Mouse (Mus musculus) liver, adult 2 months (tissue): ENCODE results near the gene Gpr35. TPM values are rescaled to one million over a fixed set of nuclear protein-coding genes. Genes with fewer than 3 reads are reported as not detected.
"Not testable (repeated sequence)": the region's sequence is repeated elsewhere in the genome, so short reads cannot be mapped to it uniquely, and the experiment has no call there.

ENCODE experiments used
- DNase-seq: peaks from one replicate; pipeline ENCODE4 v3.0.0-alpha.2; 2011; ENCODE audit warnings: low read depth, low spot score; ENCODE audit errors: extremely low read depth
- H3K27ac ChIP-seq: fragments of 200-500 bp; replicated peaks from 2 replicates; pipeline ENCODE4 v1.5.1; 2012; ENCODE audit warnings: low read depth, mild to moderate bottlenecking, control low read depth, inconsistent platforms, low read length; ENCODE audit not compliant: insufficient read depth
- H3K27me3 ChIP-seq: fragments of 200-500 bp; 2 replicates; pipeline ENCODE4 v1.6.1; 2012; ENCODE audit warnings: mild to moderate bottlenecking, moderate library complexity, low read length, inconsistent platforms; ENCODE audit not compliant: control insufficient read depth, insufficient read depth
- H3K36me3 ChIP-seq: fragments of 200-500 bp; 2 replicates; pipeline ENCODE4 v1.6.1; 2012; ENCODE audit warnings: low read length, inconsistent platforms; ENCODE audit not compliant: control insufficient read depth, insufficient read depth
- H3K4me1 ChIP-seq: fragments of 200-500 bp; 2 replicates; pipeline ENCODE4 v1.6.1; 2011; ENCODE audit warnings: low read length; ENCODE audit not compliant: control insufficient read depth, insufficient read depth
- H3K4me3 ChIP-seq: fragments of 200-500 bp; 2 replicates; pipeline ENCODE4 v1.5.1; 2011; ENCODE audit warnings: low read depth, mild to moderate bottlenecking, control low read depth, low read length, moderate library complexity; ENCODE audit not compliant: insufficient read depth
- H3K79me2 ChIP-seq: fragments of 200-500 bp; 2 replicates; pipeline ENCODE4 v1.6.1; 2012; ENCODE audit warnings: inconsistent platforms, mild to moderate bottlenecking, low read length, moderate library complexity; ENCODE audit not compliant: control insufficient read depth, insufficient read depth
- H3K9ac ChIP-seq: fragments of 200-500 bp; 2 replicates; pipeline ENCODE4 v1.6.1; 2012; ENCODE audit warnings: low read depth, mild to moderate bottlenecking, control low read depth, inconsistent platforms, low read length
- CTCF ChIP-seq: fragments of 200-500 bp; IDR thresholded peaks from 2 replicates; pipeline ENCODE4 v1.5.1; 2011; ENCODE audit warnings: low read depth, low read length, control low read depth
- POLR2A ChIP-seq: fragments of 200-500 bp; IDR thresholded peaks from 2 replicates; pipeline ENCODE4 v1.6.1; 2011; ENCODE audit warnings: low read length, control low read depth; ENCODE audit not compliant: insufficient read depth; ENCODE audit errors: extremely low read depth
- WGBS: fragments of 180-500 bp; shearing (Covaris S2); methylation state at CpG from one replicate; pipeline ENCODE4 v1.1.7; 2018; 5-methylcytosine and 5-hydroxymethylcytosine counted together
- polyA plus RNA-seq: library from polyadenylated mRNA; depleted of rRNA; stranded (reverse); fragments of >200 nt; gene quantifications from 2 replicates; pipeline ENCODE4 v1.2.3, GENCODE M21; 2012
- total RNA-seq: library from RNA; depleted of rRNA; stranded (reverse); fragments of >200 nt; gene quantifications from 2 replicates; pipeline ENCODE4 v1.2.3, GENCODE M21; 2014

Gene Gpr35
- total and polyA plus RNA-seq, 2 experiments: 0.18 to 0.53 TPM

DNA sequence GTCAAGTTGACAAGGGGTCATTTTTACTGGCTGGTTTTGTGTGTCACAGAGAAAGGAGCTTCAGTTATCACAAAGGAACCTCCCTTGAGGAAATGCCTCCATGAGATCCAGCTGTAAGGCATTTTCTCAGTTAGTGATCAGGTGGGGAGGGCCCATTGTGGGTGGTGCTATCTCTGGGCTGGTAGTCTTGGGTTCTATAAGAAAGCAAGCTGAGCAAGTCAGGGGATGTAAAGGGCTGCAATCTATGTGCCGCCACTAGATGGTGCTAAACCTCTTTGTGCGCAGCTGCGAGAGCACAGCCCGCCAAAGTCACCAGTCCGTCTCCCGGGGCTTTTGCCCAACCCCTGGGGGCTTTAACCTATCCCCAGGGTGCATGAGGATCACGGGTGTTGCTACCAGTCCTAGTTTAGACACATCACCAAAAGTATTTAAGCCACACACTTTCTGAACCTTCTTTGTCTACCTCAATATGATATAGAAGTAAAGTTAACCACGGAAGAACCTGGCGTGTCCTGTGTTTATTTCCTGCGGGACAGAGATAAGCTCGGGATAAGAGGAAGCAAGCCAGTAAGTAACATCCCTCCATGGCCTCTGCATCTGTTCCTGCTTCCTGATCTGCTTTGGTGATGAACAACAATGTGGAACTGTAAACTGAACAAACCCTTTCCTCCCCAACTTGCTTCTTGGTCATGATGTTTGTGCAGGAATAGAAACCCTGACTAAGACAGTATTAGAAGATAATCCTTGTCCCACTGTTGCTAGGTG is 6.1 kb downstream of the Gpr35 start:
- H3K27ac ChIP-seq, H3K4me3 ChIP-seq, H3K27me3 ChIP-seq, H3K79me2 ChIP-seq, DNase-seq, H3K4me1 ChIP-seq, H3K36me3 ChIP-seq, H3K9ac ChIP-seq: not testable (repeated sequence)
- WGBS: 6% methylated on average over 11 of the region's 11 CpGs
- peak; percentile 48 for TF ChIP-seq CTCF

GRCm38 (mm10) chr1:92958999-92959398 is 8.3 kb downstream of the Gpr35 start:
- no peaks in the 10 kb centered on the region for H3K36me3 ChIP-seq
- H3K27me3 ChIP-seq: no peaks in the 10 kb centered on the region
- DNase-seq: no peak
- no peak overlapping the region for H3K4me3 ChIP-seq
- TF ChIP-seq POLR2A (no peak), CTCF (no peak)
- WGBS: 87% methylated on average over 1 of the region's 1 CpGs
- H3K9ac ChIP-seq: no peak overlapping the region
- H3K4me1 ChIP-seq: no peaks in the 10 kb centered on the region
- H3K27ac ChIP-seq: no peak overlapping the region
- H3K79me2 ChIP-seq: no peaks in the 10 kb centered on the region

DNA sequence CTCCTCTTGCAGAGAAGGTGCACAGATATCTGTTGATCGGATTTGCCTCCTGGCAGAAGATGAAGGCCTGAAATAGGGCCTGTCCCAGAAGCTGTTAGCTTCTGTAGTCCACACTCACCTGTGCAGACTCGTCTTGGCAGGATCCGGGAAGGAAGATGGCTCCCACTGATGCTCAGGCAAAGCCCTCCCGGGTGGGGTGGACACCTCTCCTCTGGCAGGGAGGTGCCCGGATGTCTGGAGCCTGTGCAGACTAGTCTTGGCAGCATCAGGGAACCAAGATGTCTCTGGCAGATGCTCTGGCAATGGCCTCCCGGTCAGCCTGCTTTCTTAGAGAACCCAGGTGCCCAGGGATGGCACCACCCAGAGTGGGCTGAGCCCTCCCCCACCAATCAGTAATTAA is 20.1 kb downstream of the Gpr35 start:
- not testable (repeated sequence) for H3K79me2 ChIP-seq, H3K9ac ChIP-seq, H3K4me3 ChIP-seq, H3K27ac ChIP-seq, H3K36me3 ChIP-seq, H3K27me3 ChIP-seq, DNase-seq, H3K4me1 ChIP-seq
- 91% methylated on average over 6 of the region's 6 CpGs for WGBS

DNA sequence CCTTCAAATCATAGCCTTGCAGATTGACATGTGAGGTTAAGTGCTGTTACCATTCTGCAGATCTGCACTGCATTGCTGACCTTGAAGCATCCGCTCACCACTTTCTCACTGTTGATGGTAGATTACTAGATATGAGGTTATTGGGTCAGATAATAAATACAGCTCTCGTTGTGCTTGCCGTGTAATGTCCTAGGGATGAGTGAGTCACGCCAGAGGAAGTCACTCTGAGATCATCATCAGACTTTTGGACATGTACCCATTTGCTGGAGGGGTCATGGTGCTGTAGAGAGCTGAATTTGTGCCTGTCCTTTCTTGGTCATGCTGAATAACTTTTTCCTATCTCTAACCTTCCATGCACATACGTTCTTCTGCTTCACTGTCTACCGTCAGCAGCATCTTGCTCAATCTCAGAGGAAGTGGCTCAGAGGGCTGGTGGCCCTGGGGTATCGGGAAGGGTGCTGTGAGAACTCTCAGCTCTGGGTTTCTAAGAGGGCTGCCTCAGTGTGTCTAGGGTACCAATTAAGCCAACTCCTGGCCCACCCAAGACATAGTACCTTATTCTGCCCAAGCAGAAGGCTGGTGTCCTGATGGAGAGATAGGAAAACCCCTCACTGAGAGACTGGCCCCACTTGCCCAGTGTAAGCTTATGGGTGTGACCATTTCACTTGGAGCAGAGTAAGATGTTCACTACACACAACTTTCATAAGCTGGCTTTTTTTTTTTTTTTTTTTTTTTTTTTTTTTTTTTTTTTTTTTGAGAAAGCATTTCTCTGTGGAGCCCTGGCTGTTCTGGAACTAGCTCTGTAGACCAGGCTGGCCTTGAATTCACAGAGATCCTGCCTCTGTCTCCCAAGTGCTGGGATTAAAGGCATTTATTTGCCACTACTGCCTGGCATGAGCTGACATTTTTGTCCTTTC is 21.5 kb downstream of the Gpr35 start:
- 79% methylated on average over 7 of the region's 7 CpGs for WGBS
- H3K27me3 ChIP-seq: no peaks in the 10 kb centered on the region
- no peak overlapping the region for H3K9ac ChIP-seq
- H3K4me1 ChIP-seq: no peaks in the 10 kb centered on the region
- TF ChIP-seq CTCF: no peak
- TF ChIP-seq POLR2A: no peak
- no peak overlapping the region for H3K27ac ChIP-seq
- DNase-seq: peak; percentile 14
- no peak overlapping the region for H3K4me3 ChIP-seq
- no peaks in the 10 kb centered on the region for H3K36me3 ChIP-seq
- no peaks in the 10 kb centered on the region for H3K79me2 ChIP-seq

DNA sequence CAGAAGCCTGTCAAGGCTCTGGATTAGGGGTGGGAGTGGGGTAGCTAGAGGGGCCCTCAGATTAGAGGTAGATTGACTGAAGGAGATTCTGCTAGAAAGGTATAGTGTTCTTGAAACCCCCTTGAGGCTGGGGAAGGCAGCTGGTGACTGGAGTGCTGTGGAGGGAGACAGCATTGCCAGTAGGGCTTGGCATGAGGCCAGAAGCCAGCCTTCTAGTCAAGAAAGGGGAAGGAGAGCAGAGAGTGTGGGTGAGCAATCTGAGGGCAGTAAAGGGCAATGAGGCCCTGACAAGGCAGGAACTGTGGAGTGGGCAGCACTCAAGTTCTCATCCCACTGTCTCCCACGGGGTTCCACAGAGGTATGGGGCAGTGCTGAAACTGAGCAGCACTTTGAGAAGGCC is 22.2 kb downstream of the Gpr35 start:
- H3K4me1 ChIP-seq: no peaks in the 10 kb centered on the region
- H3K36me3 ChIP-seq: no peaks in the 10 kb centered on the region
- 67% methylated on average over 1 of the region's 1 CpGs for WGBS
- TF ChIP-seq CTCF: no peak
- no peak for TF ChIP-seq POLR2A
- no peaks in the 10 kb centered on the region for H3K27me3 ChIP-seq
- no peak overlapping the region for H3K27ac ChIP-seq
- peak; percentile 21 for DNase-seq
- H3K9ac ChIP-seq: no peak overlapping the region
- no peaks in the 10 kb centered on the region for H3K79me2 ChIP-seq
- H3K4me3 ChIP-seq: no peak overlapping the region

- H3K9ac ChIP-seq: no peak overlapping the region
- TF ChIP-seq CTCF: no peak
- no peak for TF ChIP-seq POLR2A
- H3K36me3 ChIP-seq: no peaks in the 10 kb centered on the region
- H3K4me3 ChIP-seq: no peak overlapping the region
- H3K79me2 ChIP-seq: no peaks in the 10 kb centered on the region
- H3K4me1 ChIP-seq: no peaks in the 10 kb centered on the region
- H3K27ac ChIP-seq: no peak overlapping the region
- DNase-seq: no peak
- no peaks in the 10 kb centered on the region for H3K27me3 ChIP-seq
- 73% methylated on average over 6 of the region's 6 CpGs for WGBS
These were observed 25.5 kb downstream of the Gpr35 start for GRCm38 (mm10) chr1:92976141-92976566.
